Mouse (Mus musculus) heart, embryonic 13.5 days (tissue): ENCODE results near the gene Prmt9. TPM values are rescaled to one million over a fixed set of nuclear protein-coding genes. Genes with fewer than 3 reads are reported as not detected.
A peak's percentile ranks its signal among the peaks of the same experiment; 100 is the strongest.

Experiments
- ATAC-seq: fragments of 200-750 bp; cut with Nextera tagmentation; 2 replicates; pipeline ENCODE4 v1.8.0; 2017; ENCODE audit warnings: moderate TSS enrichment; ENCODE audit not compliant: insufficient number of reproducible peaks, low FRiP score, low TSS enrichment; ENCODE audit errors: extremely low read depth
- H3K27ac ChIP-seq: fragments of 300-500 bp; sonication (generic); replicated peaks from 2 replicates; pipeline ENCODE4 v1.5.1; 2015; ENCODE audit warnings: moderate library complexity, mild to moderate bottlenecking, inconsistent platforms
- H3K27me3 ChIP-seq: fragments of 300-500 bp; sonication (generic); replicated peaks from 2 replicates; pipeline ENCODE4 v1.6.1; 2015; ENCODE audit warnings: mild to moderate bottlenecking, inconsistent platforms
- H3K36me3 ChIP-seq: fragments of 300-500 bp; sonication (generic); 2 replicates; pipeline ENCODE4 v1.6.1; 2015; ENCODE audit warnings: mild to moderate bottlenecking, inconsistent platforms
- H3K4me1 ChIP-seq: fragments of 300-500 bp; sonication (generic); 2 replicates; pipeline ENCODE4 v1.6.1; 2015; ENCODE audit warnings: inconsistent platforms
- H3K4me2 ChIP-seq: fragments of 300-500 bp; sonication (generic); 2 replicates; pipeline ENCODE4 v1.6.1; 2015; ENCODE audit warnings: inconsistent platforms, mild to moderate bottlenecking, moderate library complexity
- H3K4me3 ChIP-seq: fragments of 300-500 bp; sonication (generic); 2 replicates; pipeline ENCODE4 v1.5.1; 2015; ENCODE audit warnings: moderate library complexity, mild to moderate bottlenecking, inconsistent platforms
- H3K9ac ChIP-seq: fragments of 300-500 bp; sonication (generic); 2 replicates; pipeline ENCODE4 v1.6.1; 2015; ENCODE audit warnings: inconsistent platforms, mild to moderate bottlenecking, moderate library complexity
- H3K9me3 ChIP-seq: fragments of 300-500 bp; sonication (generic); 2 replicates; pipeline ENCODE4 v1.6.1; 2016; ENCODE audit warnings: inconsistent platforms
- WGBS: fragments of 180-500 bp; shearing (Covaris S2); methylation state at CpG from one replicate; pipeline ENCODE4 v1.1.7; 2015; ENCODE audit warnings: mixed read lengths; 5-methylcytosine and 5-hydroxymethylcytosine counted together
- polyA plus RNA-seq: library from polyadenylated mRNA; unstranded; fragments of >200 nt; fragmentation: Nextera tagmentation; extraction: Ambion mirVana; gene quantifications from 2 replicates; pipeline ENCODE4 v1.2.1, GENCODE M21; 2015

Gene Prmt9
- polyA plus RNA-seq, 1 experiment from 2014 or later, result 10.0 TPM

DNA sequence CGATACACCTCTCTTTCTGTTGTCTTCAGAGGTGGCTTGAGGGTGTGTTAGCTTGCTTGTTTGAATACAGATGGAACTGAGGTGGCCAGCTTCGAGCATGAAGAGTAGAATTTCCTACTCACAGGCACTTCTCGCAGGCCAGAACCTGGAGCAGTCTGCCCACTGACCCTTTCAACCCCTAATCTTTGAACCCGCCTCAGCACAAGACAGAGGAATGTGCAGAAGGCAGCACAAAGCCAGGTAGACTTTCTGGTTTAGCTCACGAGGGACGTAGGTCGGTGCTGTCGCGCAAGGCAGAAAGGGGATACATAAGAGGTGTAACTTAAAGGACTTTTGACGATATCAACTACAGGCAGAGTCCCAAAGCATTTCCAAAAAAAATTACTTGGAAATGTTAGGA is 32.4 kb upstream of the Prmt9 start:
- no peak for ATAC-seq
- WGBS, result 3% methylated on average over 10 of the region's 10 CpGs

DNA sequence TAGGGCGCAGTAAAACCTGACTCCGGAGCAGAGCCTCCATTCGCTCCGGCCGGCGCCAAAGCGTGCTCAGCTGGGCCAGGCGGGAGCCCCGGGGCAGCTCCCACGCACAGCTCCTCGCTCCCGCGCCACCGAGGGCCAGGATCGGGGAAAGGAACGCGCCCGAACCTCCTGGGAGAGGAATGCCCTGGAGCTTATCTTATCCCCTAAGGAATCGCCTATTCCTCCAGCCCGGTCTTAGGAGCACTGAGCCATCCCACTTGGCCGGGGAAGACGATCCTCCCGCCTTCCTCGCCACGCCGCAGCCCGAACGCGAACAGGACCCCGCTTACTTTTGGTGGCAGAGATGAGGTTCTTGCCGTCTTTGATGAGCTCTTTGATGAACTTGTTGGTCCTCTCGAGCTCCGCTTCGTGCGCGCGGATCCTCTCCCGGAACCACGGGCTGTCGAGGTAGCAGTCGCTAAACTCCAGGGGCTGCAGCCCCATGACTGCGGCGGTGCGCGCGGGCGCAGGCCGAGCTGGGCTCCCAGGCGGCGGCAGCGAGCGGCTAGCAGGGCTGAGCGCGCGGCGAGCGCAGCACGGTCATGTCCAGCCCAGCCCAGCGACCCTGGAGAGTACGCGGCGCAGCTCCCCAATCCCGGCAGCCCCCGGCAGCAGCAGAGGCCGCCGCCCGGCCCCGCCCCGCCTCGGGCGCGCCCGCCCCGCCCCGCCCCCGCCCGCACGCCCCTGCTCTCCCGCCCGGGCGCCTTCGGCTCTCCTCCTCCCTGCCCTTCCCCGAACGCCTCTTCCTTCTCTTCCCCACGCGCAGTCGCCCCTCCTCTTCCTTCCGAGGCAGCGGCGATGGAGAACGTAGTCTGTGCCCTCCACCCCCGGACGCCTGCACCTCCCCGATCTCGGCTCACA is 31.6 kb upstream of the Prmt9 start, which contains the start of gene Arhgap10:
Gene Arhgap10, minus strand, starts transcription at position 653 of the 900 bp plus-strand sequence.
- peak; percentile 79 for ATAC-seq
- Histone ChIP-seq H3K27me3 (no peaks in the 10 kb centered on the region), H3K27ac (peak within 1 kb of the TSS; percentile 93), H3K4me1 (peaks cover 54% of the 10 kb centered on the region), H3K36me3 (no peaks in the 10 kb centered on the region), H3K9me3 (no peaks in the 10 kb centered on the region), H3K4me2 (peak within 1 kb of the TSS; percentile 77), H3K9ac (peak within 1 kb of the TSS; percentile 95), H3K4me3 (peak within 1 kb of the TSS; percentile 88)
- WGBS, result under 1% methylated on average over 68 of the region's 95 CpGs

More for the DNA sequence above, 32.4 kb upstream of the Prmt9 start:
- Histone ChIP-seq H3K27me3 (no peaks in the 10 kb centered on the region), H3K9ac (peak overlapping the region; percentile 95), H3K9me3 (no peaks in the 10 kb centered on the region), H3K36me3 (no peaks in the 10 kb centered on the region), H3K4me1 (peaks cover 53% of the 10 kb centered on the region), H3K4me2 (peak overlapping the region; percentile 77), H3K4me3 (peak overlapping the region; percentile 88), H3K27ac (peak overlapping the region; percentile 93)

DNA sequence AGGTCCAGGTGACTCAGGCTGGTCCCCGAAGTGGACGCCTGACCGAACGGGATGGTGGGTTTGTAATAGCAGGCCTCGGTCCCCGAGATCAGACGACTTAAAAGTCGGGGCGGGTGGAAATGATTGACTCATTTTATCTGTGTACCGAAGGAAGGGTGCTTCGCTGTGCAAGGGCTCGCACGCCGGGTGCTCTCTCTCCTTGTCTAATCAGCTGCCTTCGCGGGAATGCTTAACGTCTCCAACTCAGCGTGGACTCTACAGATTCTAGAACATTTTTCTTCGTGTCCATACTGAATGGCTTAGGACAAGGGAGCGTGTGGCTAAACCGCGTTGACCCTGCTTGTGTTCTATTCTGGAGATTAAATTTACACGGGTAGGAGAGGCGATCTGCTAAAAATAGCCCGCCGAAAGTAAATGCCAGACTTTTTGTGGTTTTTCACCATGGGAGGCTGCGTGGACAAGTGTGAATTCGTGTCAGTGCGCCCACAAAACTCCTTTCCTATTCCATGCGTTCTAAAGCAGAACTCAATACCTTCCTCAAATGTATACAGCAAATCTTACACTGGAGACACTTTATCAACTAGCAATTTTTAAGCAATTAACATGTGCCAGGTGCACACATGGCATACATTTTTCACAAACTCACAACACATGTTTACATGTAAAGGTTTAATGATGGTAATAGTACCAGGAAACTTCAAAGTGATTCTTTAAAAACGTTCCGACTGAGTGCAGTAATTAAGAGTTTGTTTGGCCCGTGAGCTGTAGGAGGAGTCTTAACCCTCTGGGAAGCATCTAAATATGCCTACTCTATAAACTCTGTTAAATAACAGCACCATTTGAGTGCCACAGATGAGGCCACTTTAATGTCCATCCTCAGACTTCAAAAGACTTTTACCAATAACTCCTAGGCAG is 30.7 kb upstream of the Prmt9 start:
- H3K4me2 ChIP-seq, result peak overlapping the region; percentile 77
- H3K9me3 ChIP-seq, result no peaks in the 10 kb centered on the region
- ATAC-seq, result no peak
- H3K27ac ChIP-seq, result peak overlapping the region; percentile 93
- peak overlapping the region; percentile 88 for H3K4me3 ChIP-seq
- peak overlapping the region; percentile 95 for H3K9ac ChIP-seq
- peaks cover 61% of the 10 kb centered on the region for H3K4me1 ChIP-seq
- no peaks in the 10 kb centered on the region for H3K27me3 ChIP-seq
- WGBS, result 6% methylated on average over 33 of the region's 33 CpGs
- no peaks in the 10 kb centered on the region for H3K36me3 ChIP-seq

DNA sequence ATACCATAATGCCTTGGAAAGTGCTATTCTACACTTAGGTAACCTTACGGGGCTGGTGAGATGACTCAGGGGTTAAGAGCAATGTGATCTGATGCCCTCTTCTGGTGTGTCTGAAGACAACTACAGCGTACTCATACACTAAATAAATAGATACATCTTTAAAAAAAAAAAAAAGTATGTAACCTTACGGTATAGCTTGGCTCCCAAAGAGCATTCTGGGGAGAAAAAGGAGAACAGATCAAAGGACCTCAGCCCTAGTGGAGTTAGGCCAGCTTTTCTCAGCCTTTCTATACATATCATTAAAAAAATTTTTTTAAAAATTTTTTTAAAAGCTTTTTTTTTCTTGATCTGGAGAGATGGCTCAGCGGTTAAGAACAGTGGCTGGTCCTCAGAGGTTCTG is 28.6 kb upstream of the Prmt9 start:
- WGBS, result 92% methylated on average over 4 of the region's 4 CpGs
- H3K9me3 ChIP-seq, result no peaks in the 10 kb centered on the region
- peaks cover 56% of the 10 kb centered on the region for H3K4me1 ChIP-seq
- no peak overlapping the region for H3K4me3 ChIP-seq
- no peaks in the 10 kb centered on the region for H3K27me3 ChIP-seq
- no peak overlapping the region for H3K9ac ChIP-seq
- H3K36me3 ChIP-seq, result no peaks in the 10 kb centered on the region
- H3K27ac ChIP-seq, result no peak overlapping the region
- ATAC-seq, result no peak
- H3K4me2 ChIP-seq, result no peak overlapping the region

DNA sequence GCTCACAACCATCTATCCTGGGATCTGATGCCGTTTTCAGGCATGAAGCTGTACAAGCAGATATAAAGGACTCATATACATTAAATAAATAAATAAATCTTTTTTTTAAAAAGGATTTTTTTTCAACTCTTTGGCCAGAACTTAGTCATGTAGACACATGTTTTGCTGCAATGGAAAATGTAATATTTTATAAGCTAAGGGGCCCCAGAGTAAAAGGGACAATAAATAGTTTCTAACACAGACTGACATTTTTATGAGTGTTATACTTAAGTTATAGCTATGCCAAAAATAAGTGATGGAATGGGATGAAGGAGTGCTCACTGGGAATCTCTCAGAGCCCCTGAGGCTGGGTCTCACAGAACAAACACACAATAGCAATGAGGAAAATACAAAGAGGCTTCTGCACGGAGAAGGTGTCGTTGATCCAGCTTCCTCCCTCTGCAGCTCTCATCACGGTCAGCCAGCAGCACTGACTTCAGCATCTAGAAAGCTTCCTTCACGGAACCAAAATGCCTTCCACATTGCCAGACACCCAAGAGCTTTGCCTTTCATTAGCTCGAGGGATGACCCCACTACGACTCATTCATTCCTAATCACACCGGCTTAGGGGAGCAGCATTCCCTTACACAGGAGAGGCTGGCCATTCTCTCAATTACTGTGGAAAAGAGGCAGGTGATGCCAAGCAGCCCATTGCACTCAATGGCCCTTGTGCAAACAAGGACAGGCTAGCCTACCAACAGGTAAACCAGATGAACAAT is 28.0 kb upstream of the Prmt9 start:
- H3K27ac ChIP-seq, result no peak overlapping the region
- 80% methylated on average over 8 of the region's 8 CpGs for whole genome bisulfite sequencing
- H3K9ac ChIP-seq, result no peak overlapping the region
- no peaks in the 10 kb centered on the region for H3K27me3 ChIP-seq
- peaks cover 50% of the 10 kb centered on the region for H3K4me1 ChIP-seq
- H3K36me3 ChIP-seq, result no peaks in the 10 kb centered on the region
- no peak for ATAC-seq
- H3K4me2 ChIP-seq, result no peak overlapping the region
- no peaks in the 10 kb centered on the region for H3K9me3 ChIP-seq
- H3K4me3 ChIP-seq, result no peak overlapping the region

DNA sequence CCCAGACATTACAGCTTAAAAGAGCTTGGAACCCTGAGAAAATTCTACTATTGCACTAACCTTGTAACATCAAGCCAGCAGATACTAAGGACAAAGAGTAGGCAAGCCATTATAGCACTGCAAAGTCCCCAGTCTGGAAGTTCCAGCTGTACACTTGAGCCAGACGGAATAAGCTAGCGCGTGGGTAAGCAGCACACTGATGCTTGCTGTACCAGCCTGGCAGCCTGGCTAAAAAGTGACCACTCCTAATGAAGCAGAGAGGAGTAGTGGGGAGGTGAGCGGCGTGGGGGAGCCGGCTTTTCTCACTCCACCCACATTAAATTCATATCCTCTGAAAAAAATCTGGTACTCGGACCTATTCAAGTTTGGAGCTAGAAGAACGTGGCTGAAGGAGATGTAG is 26.2 kb upstream of the Prmt9 start:
- H3K4me3 ChIP-seq, result no peak overlapping the region
- no peaks in the 10 kb centered on the region for H3K9me3 ChIP-seq
- no peaks in the 10 kb centered on the region for H3K27me3 ChIP-seq
- H3K36me3 ChIP-seq, result no peaks in the 10 kb centered on the region
- 0 out of 2 replicates have a peak overlapping the region, but pooled peaks have one; percentile 12 for H3K27ac ChIP-seq
- no peak overlapping the region for H3K4me2 ChIP-seq
- no peak overlapping the region for H3K9ac ChIP-seq
- H3K4me1 ChIP-seq, result peaks cover 43% of the 10 kb centered on the region
- no peak for ATAC-seq
- 75% methylated on average over 8 of the region's 8 CpGs for WGBS

DNA sequence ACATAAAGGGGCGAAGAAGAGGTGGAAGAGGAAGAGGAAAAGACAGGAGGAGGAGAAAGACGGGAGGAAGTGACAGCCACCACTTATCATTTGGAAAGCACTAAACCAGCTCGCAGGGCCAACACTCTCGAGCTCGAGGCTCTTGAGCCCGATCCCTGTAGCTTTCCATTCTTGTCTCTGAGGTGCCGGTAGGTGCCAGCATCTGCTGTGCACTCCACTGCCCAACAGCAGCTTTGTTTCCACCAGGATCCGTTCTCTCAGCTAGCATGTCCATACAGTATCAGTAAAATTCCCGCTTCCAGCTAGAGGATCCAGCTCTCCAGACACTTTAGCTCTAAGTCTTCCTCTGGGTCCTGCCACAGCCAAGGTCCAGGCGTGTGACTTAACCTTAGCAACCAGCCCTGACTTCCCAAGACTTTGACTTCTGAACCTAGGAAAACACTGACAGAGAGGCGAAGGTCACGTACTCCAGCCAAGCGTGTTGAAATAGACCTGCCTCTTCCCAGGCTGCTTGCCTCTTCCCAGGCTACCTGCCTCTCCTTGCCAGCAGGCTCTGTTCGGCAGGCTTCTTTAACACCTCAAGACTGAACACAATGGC is 25.1 kb upstream of the Prmt9 start:
- peak overlapping the region; percentile 52 for H3K4me2 ChIP-seq
- 46% methylated on average over 14 of the region's 14 CpGs for WGBS

DNA sequence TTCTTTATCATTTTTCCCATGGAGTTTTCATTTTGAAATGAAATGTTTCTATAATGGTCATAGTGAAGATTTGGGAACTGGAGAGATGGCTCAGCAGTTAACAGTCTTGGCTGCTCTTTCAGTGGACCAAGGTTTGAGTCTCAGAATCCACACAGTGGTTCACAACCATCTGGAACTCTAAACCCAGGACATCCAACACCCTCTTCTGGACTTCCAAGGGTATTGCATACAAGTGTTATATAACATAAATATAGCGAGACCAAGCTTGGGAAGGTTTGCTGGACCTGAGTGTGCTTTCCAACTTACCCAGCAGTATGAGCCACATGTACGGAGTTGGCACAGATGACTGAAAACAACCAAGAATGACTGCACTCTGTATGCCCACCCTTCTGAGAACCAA is 24.3 kb upstream of the Prmt9 start:
- H3K4me3 ChIP-seq, result no peak overlapping the region
- no peak overlapping the region for H3K4me2 ChIP-seq
- peaks cover 34% of the 10 kb centered on the region for H3K4me1 ChIP-seq
- no peaks in the 10 kb centered on the region for H3K9me3 ChIP-seq
- H3K27ac ChIP-seq, result no peak overlapping the region
- ATAC-seq, result no peak
- no peaks in the 10 kb centered on the region for H3K36me3 ChIP-seq
- WGBS, result 84% methylated on average over 2 of the region's 2 CpGs
- H3K27me3 ChIP-seq, result no peaks in the 10 kb centered on the region
- no peak overlapping the region for H3K9ac ChIP-seq

More for the DNA sequence above, 25.1 kb upstream of the Prmt9 start:
- Histone ChIP-seq H3K9me3 (no peaks in the 10 kb centered on the region), H3K27ac (peak overlapping the region; percentile 56), H3K9ac (peak overlapping the region; percentile 54; the same call in 1 of the 2 replicates), H3K36me3 (no peaks in the 10 kb centered on the region), H3K4me3 (no peak overlapping the region), H3K4me1 (peaks cover 36% of the 10 kb centered on the region), H3K27me3 (no peaks in the 10 kb centered on the region)
- ATAC-seq, result no peak

DNA sequence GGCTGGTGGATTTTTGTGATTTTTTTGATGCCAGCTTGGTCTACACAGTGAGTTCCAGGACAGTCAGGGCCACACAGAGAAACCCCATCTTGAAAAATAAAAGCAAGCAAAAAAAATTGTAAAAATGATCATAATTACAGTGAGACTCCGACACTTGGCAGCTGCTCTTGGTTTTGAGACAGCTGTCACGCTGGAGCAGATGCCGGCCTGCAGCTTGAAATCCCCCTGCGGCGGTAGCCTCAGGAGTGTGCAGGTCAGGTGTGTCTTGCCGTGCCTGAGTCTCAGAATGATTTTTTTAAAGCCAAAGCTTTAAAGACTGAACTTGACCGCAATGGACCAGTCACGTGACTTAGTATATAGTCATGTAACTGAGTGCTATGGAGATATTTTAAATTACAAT is 23.1 kb upstream of the Prmt9 start:
- H3K4me2 ChIP-seq, result no peak overlapping the region
- no peak overlapping the region for H3K27ac ChIP-seq
- no peak overlapping the region for H3K9ac ChIP-seq
- no peak for ATAC-seq
- peaks cover 34% of the 10 kb centered on the region for H3K4me1 ChIP-seq
- no peak overlapping the region for H3K4me3 ChIP-seq
- no peaks in the 10 kb centered on the region for H3K9me3 ChIP-seq
- no peaks in the 10 kb centered on the region for H3K27me3 ChIP-seq
- 91% methylated on average over 8 of the region's 8 CpGs for WGBS
- H3K36me3 ChIP-seq, result no peaks in the 10 kb centered on the region

DNA sequence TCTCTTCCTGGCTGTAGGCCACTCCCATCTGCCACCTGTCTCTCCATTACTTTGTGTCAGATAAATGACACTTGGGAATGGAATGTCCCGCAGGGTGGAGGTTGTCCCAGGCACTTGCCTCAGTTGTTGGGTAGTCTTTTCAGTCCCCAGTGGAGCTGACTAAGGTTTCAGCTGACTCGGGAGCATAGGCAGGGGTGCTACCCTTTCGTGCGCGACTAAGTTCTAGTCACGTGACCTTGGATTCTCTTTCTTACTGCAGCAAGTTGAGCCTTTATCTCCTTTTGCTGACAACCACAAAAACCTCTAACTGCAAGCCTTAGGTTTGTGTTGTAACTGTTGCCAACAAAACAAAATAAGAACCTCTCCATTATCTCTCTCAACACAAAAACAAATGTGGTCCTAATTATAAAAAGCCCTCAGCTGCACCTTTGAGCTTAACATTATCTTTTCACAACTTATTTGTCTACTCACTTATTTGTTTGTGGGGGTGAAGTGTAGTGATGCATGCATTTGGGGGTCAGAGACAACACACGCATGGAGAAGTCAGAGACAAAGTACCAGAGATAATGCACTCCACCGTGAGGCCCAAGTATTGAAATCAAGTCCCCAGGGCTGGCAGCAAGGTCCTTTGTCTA is 14.7 kb upstream of the Prmt9 start:
- Histone ChIP-seq H3K27ac (no peak overlapping the region), H3K27me3 (no peaks in the 10 kb centered on the region), H3K36me3 (no peaks in the 10 kb centered on the region), H3K4me1 (peaks cover 9% of the 10 kb centered on the region), H3K9me3 (no peaks in the 10 kb centered on the region), H3K9ac (no peak overlapping the region), H3K4me2 (peak overlapping the region; percentile 7; the same call in 1 of the 2 replicates), H3K4me3 (no peak overlapping the region)
- 52% methylated on average over 8 of the region's 8 CpGs for WGBS
- ATAC-seq, result no peak
